Mouse (Mus musculus): ENCODE results near the gene Chmp6.

Chmp6 gene

GRCm38 (mm10) chr11:119960671-119961070, 47.4 kb downstream of the Chmp6 start:
- DNase-seq: no peak

DNA sequence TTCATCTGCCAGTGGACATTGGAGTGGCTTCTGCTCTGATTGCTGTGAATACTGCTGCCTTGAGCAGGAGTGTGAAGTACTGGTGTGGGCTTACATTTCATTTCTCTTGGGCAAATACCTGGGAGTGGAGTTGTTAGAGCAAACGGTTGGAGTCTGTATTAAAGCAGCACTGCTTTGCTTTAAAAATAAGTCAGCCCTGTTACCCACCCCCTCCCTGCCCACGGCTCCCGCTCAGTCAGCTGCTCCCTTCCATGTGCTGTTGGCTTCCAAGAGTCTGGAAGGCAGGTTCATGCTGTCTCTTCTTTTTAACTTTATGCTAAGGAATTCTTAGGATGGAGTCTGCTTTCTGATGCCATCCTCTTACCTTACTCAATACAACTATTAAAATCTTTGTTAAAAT, 48.3 kb downstream of the Chmp6 start:
- no peak for DNase-seq

GRCm38 (mm10) chr11:119965053-119965452, 51.8 kb downstream of the Chmp6 start:
- DNase-seq: no peak

DNA sequence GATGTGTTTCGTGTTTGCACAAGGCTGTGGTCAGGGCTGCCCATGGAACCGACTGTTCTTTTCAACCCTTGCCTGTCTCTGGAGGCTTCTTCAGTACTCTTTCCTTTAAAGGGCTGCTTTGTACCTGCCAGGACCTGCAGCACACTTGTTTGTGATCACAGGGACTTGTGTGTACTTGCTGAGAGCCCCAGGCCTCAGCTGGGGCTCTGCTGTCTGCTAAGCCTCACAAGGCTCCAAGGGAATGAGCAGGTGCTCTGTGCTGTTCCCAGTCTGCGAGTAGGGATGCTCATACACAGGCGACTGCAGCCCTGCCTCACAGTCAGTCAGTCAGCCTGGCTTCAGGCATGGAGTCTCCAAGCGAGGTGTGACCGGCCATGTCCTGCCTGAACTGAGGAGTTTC, 53.1 kb downstream of the Chmp6 start:
- no peak for DNase-seq

DNA sequence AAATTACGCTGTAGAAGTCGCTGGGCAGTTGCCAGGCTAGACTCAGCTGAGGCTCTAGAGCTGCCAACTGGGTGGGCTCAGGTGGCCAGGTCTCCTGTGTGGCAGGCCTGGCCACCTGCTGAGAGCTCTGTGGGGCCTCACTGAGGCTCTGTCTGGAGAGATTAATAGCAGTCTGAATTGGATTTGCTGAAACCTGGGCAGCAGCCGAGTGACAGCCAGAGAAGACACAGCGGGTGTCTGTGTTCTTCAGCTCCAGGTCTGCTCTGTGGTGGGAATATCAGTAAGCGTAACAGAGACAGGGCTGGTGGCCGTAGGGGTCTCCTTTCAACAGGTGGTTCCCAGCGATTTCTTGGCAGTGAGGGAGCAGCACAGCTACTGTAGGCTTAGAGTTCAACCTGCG, 54.2 kb downstream of the Chmp6 start:
- DNase-seq: no peak

GRCm38 (mm10) chr11:119967892-119968291, 54.7 kb downstream of the Chmp6 start:
- no peak for DNase-seq
